Mouse (Mus musculus) T-cell, adult 2 months (primary cell): ENCODE measurements around the gene Arl15.

Experiments
- DNase-seq: peaks from one replicate; pipeline ENCODE4 v3.0.0; 2022; ENCODE audit warnings: low spot score

Gene Arl15

GRCm38 (mm10) chr13:113986864-113987562 is 192.7 kb downstream of the Arl15 start:
- DNase-seq: no peak

GRCm38 (mm10) chr13:113990247-113990646 is 195.9 kb downstream of the Arl15 start:
- DNase-seq: no peak

- DNase-seq: no peak
Measured at GRCm38 (mm10) chr13:113990701-113991100, 196.4 kb downstream of the Arl15 start.

- DNase-seq: no peak
Measured at GRCm38 (mm10) chr13:113993066-113993465, 198.8 kb downstream of the Arl15 start.

- no peak for DNase-seq
Measured at GRCm38 (mm10) chr13:113994586-113994985, 200.3 kb downstream of the Arl15 start.

- DNase-seq: no peak
Measured at GRCm38 (mm10) chr13:113995490-113996236, 201.4 kb downstream of the Arl15 start.

GRCm38 (mm10) chr13:113998811-113999210 is 204.5 kb downstream of the Arl15 start:
- no peak for DNase-seq

- no peak for DNase-seq
Measured at GRCm38 (mm10) chr13:114003463-114003862, 209.2 kb downstream of the Arl15 start.

GRCm38 (mm10) chr13:114004191-114004590 is 209.9 kb downstream of the Arl15 start:
- no peak for DNase-seq

GRCm38 (mm10) chr13:114009786-114010185 is 215.5 kb downstream of the Arl15 start:
- DNase-seq: no peak

- no peak for DNase-seq
Measured at GRCm38 (mm10) chr13:114010521-114010920, 216.2 kb downstream of the Arl15 start.

GRCm38 (mm10) chr13:114011019-114011418 is 216.7 kb downstream of the Arl15 start:
- DNase-seq: no peak

GRCm38 (mm10) chr13:114017928-114018327 is 223.6 kb downstream of the Arl15 start:
- DNase-seq: no peak

GRCm38 (mm10) chr13:114023541-114023940 is 229.2 kb downstream of the Arl15 start:
- DNase-seq: no peak

GRCm38 (mm10) chr13:114026306-114026705 is 232.0 kb downstream of the Arl15 start:
- DNase-seq: no peak

GRCm38 (mm10) chr13:114026751-114027150 is 232.4 kb downstream of the Arl15 start:
- DNase-seq: no peak

- DNase-seq: no peak
Measured at GRCm38 (mm10) chr13:114048071-114048470, 253.8 kb downstream of the Arl15 start.

- no peak for DNase-seq
Measured at GRCm38 (mm10) chr13:114048688-114049087, 254.4 kb downstream of the Arl15 start.

GRCm38 (mm10) chr13:114051151-114051850 is 257.0 kb downstream of the Arl15 start:
- no peak for DNase-seq

GRCm38 (mm10) chr13:114052426-114053205 is 258.3 kb downstream of the Arl15 start:
- DNase-seq: no peak

GRCm38 (mm10) chr13:114053261-114053660 is 259.0 kb downstream of the Arl15 start:
- DNase-seq: no peak

- no peak for DNase-seq
Measured at GRCm38 (mm10) chr13:114055686-114056085, 261.4 kb downstream of the Arl15 start.
